Mouse (Mus musculus) limb, embryonic 14.5 days (tissue): ENCODE results near the gene Rwdd4a. TPM values are rescaled to one million over a fixed set of nuclear protein-coding genes. Genes with fewer than 3 reads are reported as not detected.

ENCODE experiments used
- ATAC-seq: fragments of 200-750 bp; cut with Nextera tagmentation; 2 replicates; pipeline ENCODE4 v1.8.0; 2017; ENCODE audit warnings: low read depth, moderate number of reproducible peaks, moderate TSS enrichment; ENCODE audit not compliant: low FRiP score
- DNase-seq: peaks from one replicate; pipeline ENCODE4 v3.0.0-alpha.2; 2015; ENCODE audit warnings: low spot score
- H3K27ac ChIP-seq: fragments of 300-500 bp; sonication (generic); replicated peaks from 2 replicates; pipeline ENCODE4 v1.5.1; 2014; ENCODE audit warnings: low read depth, mild to moderate bottlenecking, low read length, moderate library complexity, mixed read lengths
- H3K27me3 ChIP-seq: fragments of 300-500 bp; sonication (generic); 2 replicates; pipeline ENCODE4 v1.6.1; 2014; ENCODE audit warnings: low read length, mixed read lengths; ENCODE audit not compliant: control insufficient read depth, insufficient read depth
- H3K36me3 ChIP-seq: fragments of 300-500 bp; sonication (generic); 2 replicates; pipeline ENCODE4 v1.6.1; 2014; ENCODE audit warnings: mild to moderate bottlenecking, low read length, moderate library complexity, mixed read lengths; ENCODE audit not compliant: control insufficient read depth, insufficient read depth
- H3K4me1 ChIP-seq: fragments of 300-500 bp; sonication (generic); 2 replicates; pipeline ENCODE4 v1.6.1; 2014; ENCODE audit warnings: antibody characterized with exemption, low read length, mixed read lengths; ENCODE audit not compliant: control insufficient read depth, insufficient read depth
- H3K4me2 ChIP-seq: fragments of 300-500 bp; sonication (generic); replicated peaks from 2 replicates; pipeline ENCODE4 v1.6.1; 2014; ENCODE audit warnings: low read depth, mild to moderate bottlenecking, low read length, moderate library complexity; ENCODE audit not compliant: severe bottlenecking
- H3K4me3 ChIP-seq: fragments of 300-500 bp; sonication (generic); replicated peaks from 2 replicates; pipeline ENCODE4 v1.5.1; 2014; ENCODE audit warnings: low read length
- H3K9ac ChIP-seq: fragments of 300-500 bp; sonication (generic); 2 replicates; pipeline ENCODE4 v1.6.1; 2014; ENCODE audit warnings: mild to moderate bottlenecking, low read depth, low read length, moderate library complexity; ENCODE audit not compliant: severe bottlenecking
- H3K9me3 ChIP-seq: fragments of 300-500 bp; sonication (generic); 2 replicates; pipeline ENCODE4 v1.6.1; 2016; ENCODE audit warnings: low read length; ENCODE audit not compliant: control insufficient read depth
- POLR2A ChIP-seq: fragments of 200-500 bp; IDR thresholded peaks from 2 replicates; pipeline ENCODE4 v1.8.0; 2012; ENCODE audit warnings: inconsistent platforms, mild to moderate bottlenecking, moderate library complexity, borderline replicate concordance; ENCODE audit not compliant: insufficient read depth, insufficient read length; ENCODE audit errors: extremely low read depth
- WGBS: fragments of 180-500 bp; shearing (Covaris S2); extraction: QIAGEN DNeasy Blood & Tissue Kit; methylation state at CpG from one replicate; pipeline ENCODE4 v1.1.7; 2014; 5-methylcytosine and 5-hydroxymethylcytosine counted together
- polyA plus RNA-seq, 2 experiments: library from polyadenylated mRNA; depleted of rRNA in 1 of 2; stranded (reverse) in 1 of 2; unstranded in 1 of 2; fragments of >200 nt; fragmentation: Nextera tagmentation in 1 of 2; extraction: Ambion mirVana in 1 of 2; gene quantifications; 2 replicates each; pipeline versions ENCODE4 v1.2.1 to v1.2.3; 2012 to 2014

Gene Rwdd4a
- polyA plus RNA-seq, 2 experiments: 24.4 to 40.5 TPM

- Histone ChIP-seq H3K27ac (no peak overlapping the region), H3K9ac (no peak overlapping the region), H3K4me1 (no peaks in the 10 kb centered on the region), H3K4me3 (no peak overlapping the region), H3K36me3 (peaks cover 4% of the 10 kb centered on the region; the same call in 1 of the 2 replicates), H3K27me3 (no peaks in the 10 kb centered on the region), H3K4me2 (no peak overlapping the region), H3K9me3 (no peaks in the 10 kb centered on the region)
- no peak for TF ChIP-seq POLR2A
- ATAC-seq (no peak), DNase-seq (no peak)
- 75% methylated on average over 7 of the region's 7 CpGs for WGBS
Observed at GRCm38 (mm10) chr8:47558274-47558673, 24.8 kb downstream of the Rwdd4a start.

GRCm38 (mm10) chr8:47560801-47561200, 27.3 kb downstream of the Rwdd4a start:
- ATAC-seq: no peak
- H3K9ac ChIP-seq: no peak overlapping the region
- WGBS: 89% methylated on average over 7 of the region's 7 CpGs
- H3K36me3 ChIP-seq: no peaks in the 10 kb centered on the region
- H3K4me3 ChIP-seq: no peak overlapping the region
- no peak overlapping the region for H3K4me2 ChIP-seq
- H3K9me3 ChIP-seq: no peaks in the 10 kb centered on the region
- no peak for DNase-seq
- H3K27me3 ChIP-seq: no peaks in the 10 kb centered on the region
- TF ChIP-seq POLR2A: no peak
- H3K27ac ChIP-seq: no peak overlapping the region
- H3K4me1 ChIP-seq: no peaks in the 10 kb centered on the region

- WGBS: 88% methylated on average over 6 of the region's 6 CpGs
- no peak overlapping the region for H3K9ac ChIP-seq
- no peaks in the 10 kb centered on the region for H3K4me1 ChIP-seq
- no peak overlapping the region for H3K4me3 ChIP-seq
- TF ChIP-seq POLR2A: no peak
- no peak for DNase-seq
- no peaks in the 10 kb centered on the region for H3K9me3 ChIP-seq
- H3K27ac ChIP-seq: no peak overlapping the region
- no peak overlapping the region for H3K4me2 ChIP-seq
- ATAC-seq: no peak
- H3K27me3 ChIP-seq: no peaks in the 10 kb centered on the region
- H3K36me3 ChIP-seq: no peaks in the 10 kb centered on the region
Observed at GRCm38 (mm10) chr8:47566551-47566950, 33.1 kb downstream of the Rwdd4a start.

GRCm38 (mm10) chr8:47568098-47568497, 34.6 kb downstream of the Rwdd4a start:
- DNase-seq: no peak
- Histone ChIP-seq H3K27ac (no peak overlapping the region), H3K4me3 (no peak overlapping the region), H3K4me2 (no peak overlapping the region), H3K27me3 (no peaks in the 10 kb centered on the region), H3K4me1 (no peaks in the 10 kb centered on the region), H3K9ac (no peak overlapping the region), H3K9me3 (no peaks in the 10 kb centered on the region), H3K36me3 (no peaks in the 10 kb centered on the region)
- 84% methylated on average over 5 of the region's 5 CpGs for WGBS
- TF ChIP-seq POLR2A: no peak
- ATAC-seq: no peak

GRCm38 (mm10) chr8:47570161-47570560, 36.7 kb downstream of the Rwdd4a start:
- H3K27me3 ChIP-seq: no peaks in the 10 kb centered on the region
- H3K9ac ChIP-seq: no peak overlapping the region
- H3K36me3 ChIP-seq: no peaks in the 10 kb centered on the region
- 79% methylated on average over 6 of the region's 6 CpGs for WGBS
- no peak for DNase-seq
- no peak overlapping the region for H3K27ac ChIP-seq
- ATAC-seq: no peak
- H3K4me2 ChIP-seq: no peak overlapping the region
- H3K4me1 ChIP-seq: no peaks in the 10 kb centered on the region
- no peaks in the 10 kb centered on the region for H3K9me3 ChIP-seq
- H3K4me3 ChIP-seq: no peak overlapping the region
- no peak for TF ChIP-seq POLR2A

GRCm38 (mm10) chr8:47573482-47573881, 40.0 kb downstream of the Rwdd4a start:
- Histone ChIP-seq H3K4me2 (no peak overlapping the region), H3K4me3 (no peak overlapping the region), H3K36me3 (no peaks in the 10 kb centered on the region), H3K27me3 (no peaks in the 10 kb centered on the region), H3K4me1 (no peaks in the 10 kb centered on the region), H3K9ac (no peak overlapping the region), H3K27ac (no peak overlapping the region), H3K9me3 (no peaks in the 10 kb centered on the region)
- TF ChIP-seq POLR2A: no peak
- DNase-seq: no peak
- 91% methylated on average over 7 of the region's 7 CpGs for WGBS
- ATAC-seq: no peak
